Mouse (Mus musculus): Measurements from ENCODE around the gene Zfp831. TPM values are rescaled to one million over a fixed set of nuclear protein-coding genes. Genes with fewer than 3 reads are reported as not detected.

Gene Zfp831
- polyA plus RNA-seq, 1 experiment: 6.0 TPM

- no peak overlapping the region for H3K27ac ChIP-seq (ENCODE audit: control insufficient read depth, insufficient read depth, low read depth, low read length, poor library complexity)
- H3K4me3 ChIP-seq (replicated peaks; ENCODE audit: control insufficient read depth, low read depth, low read length): no peak overlapping the region
- H3K4me1 ChIP-seq (ENCODE audit: control insufficient read depth, insufficient read depth, low read length): no peaks in the 10 kb centered on the region
- TF ChIP-seq CTCF (IDR thresholded peaks at IDR 0.05; ENCODE audit: control insufficient read depth, insufficient read depth, low read length): no peak
- TF ChIP-seq POLR2A (IDR thresholded peaks at IDR 0.05; ENCODE audit: borderline replicate concordance, control insufficient read depth, low read depth, low read length): no peak
- 59% methylated on average over 4 of the region's 4 CpGs for WGBS
These were observed 115.9 kb downstream of the Zfp831 start for GRCm38 (mm10) chr2:174759189-174759588.

Other genes with a start within 250 kb of the Zfp831 start
- 46.3 and 55.9 TPM in 2 replicates for gene Nelfcd, start 227.7 kb upstream of the Zfp831 start, polyA plus RNA-seq (2011; ENCODE audit: insufficient read depth, insufficient read length, low replicate concordance, missing spikeins)
- gene Ctsz, start 204.5 kb upstream of the Zfp831 start, polyA plus RNA-seq (2011; ENCODE audit: insufficient read depth, insufficient read length, low replicate concordance, missing spikeins): 68.9 and 112 TPM in 2 replicates
- 36.1 and 60.9 TPM in 2 replicates for gene Tubb1, start 192.8 kb upstream of the Zfp831 start, polyA plus RNA-seq (2011; ENCODE audit: insufficient read depth, insufficient read length, low replicate concordance, missing spikeins)
- 214 and 278 TPM in 2 replicates for gene Atp5e, start 179.4 kb upstream of the Zfp831 start, polyA plus RNA-seq (2011; ENCODE audit: insufficient read depth, insufficient read length, low replicate concordance, missing spikeins)
- 46.1 and 55.5 TPM in 2 replicates for gene Prelid3b, start 170.5 kb upstream of the Zfp831 start, polyA plus RNA-seq (2011; ENCODE audit: insufficient read depth, insufficient read length, low replicate concordance, missing spikeins)
- not detected in 2 replicates for gene Edn3, start 117.1 kb downstream of the Zfp831 start, polyA plus RNA-seq (2011; ENCODE audit: insufficient read depth, insufficient read length, low replicate concordance, missing spikeins)

All from bone marrow, adult 2 months (tissue).